Mouse (Mus musculus): ENCODE results near the gene Grin2c.

GRCm38 (mm10) chr11:115208776-115209732 is 58.0 kb downstream of the Grin2c start:
- TF ChIP-seq CTCF (IDR thresholded peaks at IDR 0.05; ENCODE audit: borderline replicate concordance, extremely low read depth, insufficient read depth, insufficient read length) (no peak), POLR2A (IDR thresholded peaks at IDR 0.05; ENCODE audit: borderline replicate concordance, extremely low read depth, insufficient read depth, insufficient read length, poor library complexity, severe bottlenecking) (no peak)
